Comparison of ENCODE assay signal across 8 mouse cellular contexts in genomic region chr1:25105367-25105766, GRCm38 (mm10).
DNase-seq lines count a peak whose midpoint lies in the region; ATAC-seq and TF ChIP-seq lines count a peak whose summit lies in the region.

No protein-coding gene starts in this region.

- H3K4me3 ChIP-seq in kidney, postnatal 0 days (replicated peaks; ENCODE audit: low read depth, low read length), result no peak overlapping the region
- no peak overlapping the region for H3K4me3 ChIP-seq in stomach, embryonic 14.5 days (ENCODE audit: low read depth, low read length)

- no peaks in the 10 kb centered on the region for H3K27me3 ChIP-seq in kidney, postnatal 0 days (ENCODE audit: insufficient read depth, low read length)
- H3K27me3 ChIP-seq in stomach, embryonic 14.5 days (ENCODE audit: control insufficient read depth, insufficient read depth, low read length), result no peaks in the 10 kb centered on the region

- no peak overlapping the region for H3K4me2 ChIP-seq in kidney, postnatal 0 days (ENCODE audit: low read length)
- no peak overlapping the region for H3K4me2 ChIP-seq in stomach, embryonic 14.5 days (replicated peaks; ENCODE audit: low read depth, low read length)

- DNase-seq in adrenal gland, postnatal 25 days, result peak; percentile 2
- no peak for DNase-seq in adrenal gland, adult 18-20 months (ENCODE audit: low spot score in 2 of 2)
- peak; percentile 3 for DNase-seq in adipocyte (ENCODE audit: low spot score)
- peak; percentile 70 to 84 for DNase-seq in frontal cortex, postnatal 14 days (ENCODE audit: low spot score in 2 of 2)
- DNase-seq in kidney, postnatal 0 days (ENCODE audit: low spot score), result peak; percentile 25
- DNase-seq in left cerebral cortex, postnatal 4 days, result peak; percentile 82
- DNase-seq in thymus, postnatal 25 days, result no peak

- no peak overlapping the region for H3K9ac ChIP-seq in kidney, postnatal 0 days (ENCODE audit: low read depth, low read length)
- no peak overlapping the region for H3K9ac ChIP-seq in stomach, embryonic 14.5 days (replicated peaks; ENCODE audit: low read depth, low read length)

- H3K27ac ChIP-seq in kidney, postnatal 0 days, result no peak overlapping the region
- H3K27ac ChIP-seq in stomach, embryonic 14.5 days (ENCODE audit: low read length), result no peak overlapping the region

- H3K9me3 ChIP-seq in kidney, postnatal 0 days (replicated peaks; ENCODE audit: low read length), result no peaks in the 10 kb centered on the region
- no peaks in the 10 kb centered on the region for H3K9me3 ChIP-seq in stomach, embryonic 14.5 days (ENCODE audit: control insufficient read depth, low read depth, low read length)

- TF ChIP-seq CTCF in kidney, postnatal 0 days (IDR thresholded peaks at IDR 0.05; ENCODE audit: low read depth), result no peak

- no peaks in the 10 kb centered on the region for H3K4me1 ChIP-seq in kidney, postnatal 0 days (replicated peaks; ENCODE audit: insufficient read depth, low read length)
- H3K4me1 ChIP-seq in stomach, embryonic 14.5 days (ENCODE audit: control insufficient read depth, insufficient read depth, low read length), result no peaks in the 10 kb centered on the region

- no peaks in the 10 kb centered on the region for H3K36me3 ChIP-seq in kidney, postnatal 0 days (ENCODE audit: insufficient read depth, low read length)
- no peaks in the 10 kb centered on the region for H3K36me3 ChIP-seq in stomach, embryonic 14.5 days (ENCODE audit: control insufficient read depth, insufficient read depth, low read length)

- WGBS in kidney, postnatal 0 days, result 39% methylated on average over 4 of the region's 4 CpGs
- WGBS in stomach, embryonic 14.5 days, result 36% methylated on average over 4 of the region's 4 CpGs

- ATAC-seq in kidney, postnatal 0 days (replicated peaks; ENCODE audit: low FRiP score, low read depth), result no peak
- peak; percentile 72; the same call in 1 of the 2 replicates for ATAC-seq in stomach, embryonic 14.5 days (ENCODE audit: insufficient number of reproducible peaks, insufficient read depth, low FRiP score, low read depth)

- intact Hi-C loops in left cerebral cortex, postnatal 4 days (cut with DNase I), result loop anchor here (10.0 kb wide), 1 partner anchor 119 kb away; no protein-coding TSS in a partner anchor

Comparison
In these comparisons a context has a peak if more than half of its experiments do, and no peak if none do; other contexts are left out.
1. DNase-seq: peak in adrenal gland, postnatal 25 days (single experiment), adipocyte (single experiment), frontal cortex, postnatal 14 days (2 of 2), kidney, postnatal 0 days (single experiment) and left cerebral cortex, postnatal 4 days (single experiment); none in adrenal gland, adult 18-20 months (0 of 2) and thymus, postnatal 25 days (single experiment).